Mouse (Mus musculus): ENCODE data around the gene Rcor1. TPM values are rescaled to one million over a fixed set of nuclear protein-coding genes. Genes with fewer than 3 reads are reported as not detected.
A peak's percentile ranks its signal among the peaks of the same experiment; 100 is the strongest.

Rcor1 gene
- total RNA-seq, 4 experiments from 2014 or later: 13.0 to 15.2 (median 14.2) TPM

GRCm38 (mm10) chr12:111021138-111021537 lies 18.0 kb upstream of the Rcor1 start:
- no peak for DNase-seq (ENCODE audit: low spot score in 2 of 2)

DNA sequence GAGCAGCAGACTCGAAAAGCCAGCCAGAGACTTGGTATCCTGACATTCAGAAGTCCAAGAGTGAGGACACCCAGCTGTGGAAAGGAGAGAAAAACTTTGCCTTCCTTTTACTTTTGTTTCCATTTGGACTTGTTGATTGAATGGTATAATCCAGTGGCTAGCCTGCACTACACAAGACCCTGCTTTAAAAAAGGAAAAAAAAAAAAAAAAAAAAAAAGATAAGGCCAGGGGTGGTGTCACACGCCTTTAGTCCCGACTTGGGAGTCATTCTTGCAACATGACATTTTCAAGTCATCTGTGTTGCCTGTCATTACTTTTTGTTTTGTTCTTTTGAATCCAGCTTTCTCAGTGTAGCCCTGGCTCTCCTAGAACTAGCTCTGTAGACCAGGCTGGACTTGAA lies 17.6 kb upstream of the Rcor1 start:
- no peak for DNase-seq (ENCODE audit: low spot score in 2 of 2)

DNA sequence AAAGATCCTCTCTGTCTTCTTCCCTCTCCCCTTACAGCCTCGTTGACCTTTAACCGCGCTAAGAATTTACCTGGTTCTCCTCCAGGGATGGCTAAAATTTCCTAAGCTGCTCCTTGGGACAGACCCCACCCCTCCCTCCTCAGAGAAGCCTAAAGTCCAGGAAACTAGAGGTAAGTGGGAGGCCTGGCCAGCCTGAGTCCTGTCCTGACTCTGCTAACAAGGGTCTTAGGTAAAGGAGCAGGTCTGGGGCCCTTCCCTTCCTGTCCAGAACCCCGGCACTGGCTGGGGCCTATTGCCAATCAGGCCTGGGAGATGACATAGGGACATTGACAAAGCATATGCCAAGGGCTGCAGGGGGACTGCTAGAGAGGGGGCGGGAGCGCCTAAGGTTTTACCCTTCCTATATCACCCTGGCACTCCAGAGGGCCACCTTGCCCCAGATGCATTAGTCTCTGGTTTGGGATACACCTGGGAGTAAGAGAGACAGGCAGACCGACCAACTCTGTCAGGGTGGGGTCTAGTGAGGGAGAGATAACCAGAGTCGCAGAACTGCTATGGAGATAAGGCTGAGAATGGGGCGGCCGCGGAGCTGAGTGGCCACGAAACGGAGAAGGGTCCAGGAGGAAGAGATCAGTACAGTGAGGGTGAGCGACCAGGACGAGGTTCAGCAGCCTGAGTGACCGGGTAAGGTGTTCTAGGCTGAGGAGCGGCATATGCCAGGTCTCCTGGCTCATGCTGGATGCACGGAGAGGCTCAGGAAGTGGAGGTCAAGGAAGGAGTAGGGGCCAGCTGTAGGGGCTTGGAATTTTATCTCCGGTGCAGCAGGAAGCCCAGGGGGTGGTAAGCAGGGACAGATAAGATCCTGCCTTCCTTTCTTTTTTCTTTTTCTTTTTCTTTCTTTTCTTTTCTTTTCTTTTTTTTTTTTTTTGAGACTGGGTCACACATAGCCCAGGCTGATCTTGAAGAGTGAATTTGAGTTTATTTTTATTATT lies 10.7 kb upstream of the Rcor1 start:
- no peak for DNase-seq (ENCODE audit: low spot score in 2 of 2)

DNA sequence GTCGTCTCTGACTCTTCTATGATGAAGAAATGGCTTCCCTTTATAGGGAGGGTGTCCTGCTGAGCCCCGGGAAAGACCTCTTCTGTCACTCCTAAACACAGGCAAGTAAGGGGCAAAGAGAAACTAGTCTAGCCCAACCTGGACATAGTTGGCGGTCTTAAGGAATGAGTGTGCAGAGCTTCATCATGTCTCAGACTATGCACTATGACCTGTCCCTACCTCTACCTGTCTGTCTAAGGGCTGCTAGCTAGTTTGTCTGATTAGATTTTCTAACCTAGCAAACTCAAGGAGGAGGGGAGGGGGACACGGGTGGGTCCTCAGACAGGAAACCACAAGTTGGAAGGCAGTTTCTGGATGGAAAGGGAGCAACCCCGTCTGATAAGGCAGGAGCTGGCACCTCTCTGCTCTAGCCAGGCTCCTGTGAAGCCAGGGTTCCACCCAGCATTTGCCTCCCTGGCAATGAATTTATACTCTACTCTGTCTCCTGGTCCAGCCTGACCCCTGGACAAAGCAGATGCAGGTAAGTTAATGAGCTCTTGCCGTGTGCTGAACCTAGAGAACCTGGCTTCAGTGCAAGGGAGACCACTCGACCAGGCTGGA lies 9.8 kb upstream of the Rcor1 start:
- no peak for DNase-seq (ENCODE audit: low spot score in 2 of 2)

DNA sequence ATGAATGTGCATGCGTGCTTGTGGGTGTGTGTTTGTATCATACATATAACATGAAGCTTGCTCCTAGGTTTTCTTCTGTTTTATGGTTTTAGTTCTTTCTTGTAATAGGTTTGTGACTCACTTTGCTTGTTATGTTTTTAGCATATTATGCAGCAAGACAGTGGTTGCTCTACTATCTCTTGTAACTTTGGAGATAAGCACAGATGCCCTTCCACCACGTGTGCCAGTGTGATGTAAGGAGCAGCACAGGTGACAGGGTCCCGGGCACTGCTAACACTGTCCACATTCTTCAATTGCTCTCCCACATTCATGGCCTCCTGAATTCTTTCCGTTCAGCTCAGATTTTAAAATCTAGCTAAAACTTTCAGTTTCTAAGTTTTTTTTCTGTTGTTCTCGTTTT lies 6.3 kb upstream of the Rcor1 start:
- DNase-seq (ENCODE audit: low spot score in 2 of 2): no peak

DNA sequence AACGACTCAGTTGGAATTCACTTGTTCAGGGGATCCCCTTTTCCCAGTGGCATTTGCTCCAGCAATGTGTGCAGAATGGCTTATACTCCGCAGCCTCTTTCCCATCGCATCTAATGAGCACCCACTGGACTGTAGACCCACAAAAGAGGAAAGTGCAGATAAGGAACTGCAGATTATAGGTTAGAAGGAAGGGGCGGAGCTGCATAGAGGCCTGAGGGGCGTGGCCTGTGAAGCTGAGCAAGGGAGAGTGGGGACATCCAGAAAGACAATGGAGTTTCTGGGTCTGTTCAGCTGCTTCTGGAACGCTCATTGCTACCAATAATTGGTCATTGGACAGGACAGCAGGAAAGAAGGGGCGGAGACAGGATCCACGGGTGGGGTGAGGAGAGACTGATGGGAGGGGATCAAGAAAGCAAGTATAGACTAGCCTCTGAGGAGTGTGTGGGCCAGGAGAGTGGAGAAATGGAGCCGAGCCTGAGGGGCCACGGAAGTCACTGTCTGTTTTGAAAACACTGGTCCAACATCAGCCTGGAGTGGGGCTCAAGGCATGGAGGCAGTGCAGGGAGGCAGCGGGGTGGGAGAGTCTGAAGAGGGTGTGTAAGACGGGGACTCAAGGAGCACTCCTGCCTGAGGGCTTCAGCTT lies 3.8 kb upstream of the Rcor1 start:
- no peak for DNase-seq (ENCODE audit: low spot score in 2 of 2)

GRCm38 (mm10) chr12:111036198-111036775 lies 2.9 kb upstream of the Rcor1 start:
- DNase-seq (ENCODE audit: low spot score in 2 of 2): no peak

DNA sequence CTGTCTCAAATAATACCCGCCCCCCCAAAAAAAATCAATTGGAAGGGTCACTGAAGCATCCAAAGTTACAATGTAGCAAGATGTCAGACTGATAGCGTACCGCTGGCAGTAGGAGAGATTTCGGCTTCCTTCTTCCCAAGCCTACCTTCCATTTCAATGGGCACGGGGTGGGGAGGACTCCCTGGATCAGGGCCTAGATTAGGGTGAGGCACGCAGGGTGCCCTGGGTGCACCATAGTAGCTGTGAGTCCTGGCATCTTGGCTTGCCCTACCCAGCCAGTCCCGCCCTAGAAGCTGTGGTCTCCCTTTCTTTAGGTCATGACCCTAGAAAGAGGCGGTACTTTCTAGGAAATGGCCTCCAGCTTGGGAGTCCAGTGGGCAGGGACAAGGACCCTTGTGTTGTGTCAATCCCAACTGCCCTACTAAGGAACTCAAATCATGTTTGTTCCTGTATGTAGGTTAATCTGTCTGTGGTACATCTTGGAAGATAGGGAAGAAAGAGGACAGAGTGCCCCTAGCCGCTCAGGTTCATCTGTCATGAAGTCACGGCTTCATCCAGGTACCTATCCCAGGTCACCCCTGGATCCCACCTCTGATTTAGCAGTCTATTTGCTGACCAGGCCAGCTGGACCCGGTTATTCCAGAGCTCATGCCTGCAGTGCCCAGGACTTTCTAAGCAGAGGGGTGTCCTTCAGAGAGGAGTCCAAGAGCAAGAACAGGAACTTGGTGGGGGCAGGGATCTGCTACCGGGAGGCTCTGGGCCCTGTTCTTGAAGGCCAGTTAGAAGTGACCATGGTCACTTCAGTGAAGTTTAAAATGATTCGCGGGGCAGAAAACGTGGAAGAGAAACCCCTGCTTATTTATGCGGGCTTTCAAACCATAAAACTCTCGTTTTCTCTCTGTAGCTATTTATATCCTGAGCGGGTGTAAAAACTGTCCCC lies 1.6 kb upstream of the Rcor1 start:
- no peak for DNase-seq (ENCODE audit: low spot score in 2 of 2)

DNA sequence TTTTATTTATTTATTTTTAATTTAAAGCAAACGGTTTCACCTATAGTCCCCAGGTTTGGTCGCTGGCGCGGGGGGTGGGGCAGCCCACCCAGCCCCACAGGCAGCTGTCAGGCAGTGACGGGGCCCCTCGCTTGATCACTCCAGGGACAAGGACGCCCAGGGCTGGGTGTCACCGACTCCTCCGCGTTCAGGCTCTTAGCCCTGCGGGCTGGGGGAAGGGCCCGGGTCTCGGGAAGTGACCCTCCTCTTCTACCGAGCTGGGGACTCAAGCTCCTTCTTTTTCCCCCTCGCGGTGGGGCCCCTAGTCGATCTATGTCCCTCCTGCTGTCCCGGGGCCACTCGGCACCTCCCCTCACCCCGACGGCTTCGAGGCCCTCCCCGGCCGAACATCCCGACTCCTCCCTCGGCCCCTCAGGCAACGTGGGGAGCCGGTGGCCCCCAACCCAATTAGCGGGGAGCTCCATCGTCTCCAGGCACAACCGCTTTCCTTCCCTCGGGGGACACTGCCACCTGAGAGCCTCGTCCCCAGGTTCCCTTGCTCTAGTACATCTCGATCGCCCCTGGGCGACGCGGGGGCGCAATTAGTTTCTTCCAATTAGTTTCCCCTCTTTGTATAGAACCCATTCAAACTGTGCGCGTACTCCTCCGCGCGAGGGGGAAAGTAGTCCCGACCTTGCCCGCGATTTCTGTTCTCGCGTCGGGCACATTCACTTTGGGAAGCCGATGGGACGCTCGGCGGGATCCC lies 748 bp upstream of the Rcor1 start:
- peak; percentile 37 to 83 for DNase-seq (ENCODE audit: low spot score in 2 of 2)

- peak in 1 of 2 experiments; percentile 21 for DNase-seq (ENCODE audit: low spot score in 2 of 2)
These were observed 800 bp downstream of the Rcor1 start for GRCm38 (mm10) chr12:111039771-111040530.

DNA sequence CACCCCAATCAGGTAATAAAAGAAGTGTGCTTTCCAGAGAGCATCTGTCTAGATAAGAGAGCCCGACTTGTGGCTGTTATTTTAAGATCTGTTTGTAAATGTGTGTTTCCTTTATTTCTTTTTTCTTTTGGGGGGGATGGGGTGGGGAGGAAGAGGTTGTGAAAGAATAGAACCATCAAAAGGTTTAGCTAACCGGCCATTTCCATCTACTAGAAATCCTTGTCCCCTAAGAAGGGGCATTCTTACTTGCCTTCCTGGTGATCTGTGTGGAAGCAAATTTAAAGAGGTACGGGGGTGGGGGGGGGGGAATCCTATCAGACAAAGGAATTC lies 1.3 kb downstream of the Rcor1 start:
- no peak for DNase-seq (ENCODE audit: low spot score in 2 of 2)

DNA sequence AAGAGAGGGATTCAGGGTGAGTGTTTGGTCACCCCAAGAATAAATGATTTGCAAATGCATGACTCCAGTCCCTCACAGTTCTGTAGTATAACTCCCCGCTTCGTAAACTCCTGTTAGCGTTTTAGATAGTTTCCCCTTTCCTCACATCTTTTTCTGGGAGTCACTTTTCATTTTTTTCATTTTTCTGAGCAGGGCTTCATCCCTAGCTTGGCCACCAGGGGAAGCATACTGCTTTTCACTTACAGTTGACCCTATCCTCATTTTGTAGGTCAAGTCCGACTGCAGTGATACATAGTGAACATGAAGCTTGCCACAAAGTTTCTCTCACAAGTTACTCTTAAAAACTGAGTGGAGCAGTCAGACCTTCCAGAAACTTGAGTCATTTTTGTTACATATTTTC lies 2.0 kb downstream of the Rcor1 start:
- no peak for DNase-seq (ENCODE audit: low spot score in 2 of 2)

- DNase-seq (ENCODE audit: low spot score in 2 of 2): no peak
These were observed 3.2 kb downstream of the Rcor1 start for GRCm38 (mm10) chr12:111042365-111042764.

GRCm38 (mm10) chr12:111044880-111045279 lies 5.7 kb downstream of the Rcor1 start:
- no peak for DNase-seq (ENCODE audit: low spot score in 2 of 2)

GRCm38 (mm10) chr12:111046866-111047265 lies 7.7 kb downstream of the Rcor1 start:
- DNase-seq (ENCODE audit: low spot score in 2 of 2): no peak

- DNase-seq (ENCODE audit: low spot score in 2 of 2): no peak
These were observed 9.1 kb downstream of the Rcor1 start for GRCm38 (mm10) chr12:111048201-111048600.

GRCm38 (mm10) chr12:111050256-111050655 lies 11.1 kb downstream of the Rcor1 start:
- no peak for DNase-seq (ENCODE audit: low spot score in 2 of 2)

DNA sequence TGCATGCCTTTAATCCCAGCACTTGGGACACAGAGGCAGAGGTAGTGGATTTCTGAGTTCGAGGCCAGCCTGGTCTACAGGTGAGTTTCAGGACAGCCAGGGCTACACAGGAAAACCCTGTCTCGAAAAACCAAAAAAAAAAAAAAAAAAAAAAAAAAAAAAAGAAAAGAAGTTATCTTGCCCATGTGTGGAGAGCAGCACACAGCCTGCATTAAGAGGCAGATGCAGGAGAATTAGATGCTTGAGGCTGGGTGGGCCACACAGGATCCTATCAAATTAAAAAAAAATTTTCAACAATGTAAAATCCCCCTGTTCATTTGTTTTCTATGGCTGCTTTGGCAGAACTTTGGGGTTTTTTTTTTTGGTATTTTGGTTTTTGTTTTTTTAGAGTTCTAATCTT lies 24.2 kb downstream of the Rcor1 start:
- no peak for DNase-seq (ENCODE audit: low spot score in 2 of 2)

DNA sequence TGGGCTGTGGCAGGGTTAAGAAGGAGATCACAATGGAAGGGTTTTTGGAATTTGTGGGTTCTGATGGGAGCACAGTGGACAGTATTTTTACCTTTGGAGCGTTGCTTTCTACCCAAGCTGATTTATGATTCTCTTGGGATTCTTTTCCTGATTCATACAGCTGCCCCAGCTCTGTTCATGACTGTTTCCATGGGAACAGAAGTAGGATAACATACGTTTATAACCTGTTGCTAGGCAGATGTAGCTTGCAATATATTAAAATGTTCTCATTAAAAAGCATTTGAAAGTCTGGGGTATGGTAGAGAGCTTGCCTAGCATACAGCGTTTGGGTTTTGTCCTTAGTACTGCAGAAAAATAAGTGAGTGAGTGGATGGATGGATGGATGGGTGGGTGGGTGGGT lies 25.1 kb downstream of the Rcor1 start:
- DNase-seq (ENCODE audit: low spot score in 2 of 2): no peak
